Mouse (Mus musculus): ENCODE data around the gene Fcho2. TPM values are rescaled to one million over a fixed set of nuclear protein-coding genes. Genes with fewer than 3 reads are reported as not detected.

Gene Fcho2
- polyA plus RNA-seq, 1 experiment from 2014 or later: 16.6 TPM

GRCm38 (mm10) chr13:98700661-98701308, 114.5 kb downstream of the Fcho2 start:
- no peaks in the 10 kb centered on the region for H3K9me3 ChIP-seq (ENCODE audit: low read length)
- no peak for ATAC-seq
- H3K4me1 ChIP-seq (ENCODE audit: insufficient read depth): 0 out of 2 replicates have a peak, but pooled peaks cover under 1% of the 10 kb centered on the region
- no peak overlapping the region for H3K4me3 ChIP-seq (ENCODE audit: low read depth, low read length)
- WGBS (ENCODE audit: insufficient replicate concordance): 71% methylated on average over 10 of the region's 10 CpGs
- H3K36me3 ChIP-seq (replicated peaks; ENCODE audit: insufficient read depth, low read length): no peaks in the 10 kb centered on the region
- H3K9ac ChIP-seq (replicated peaks): no peak overlapping the region
- H3K27ac ChIP-seq (ENCODE audit: low read depth): no peak overlapping the region
- 0 out of 2 replicates have a peak, but pooled peaks cover 3% of the 10 kb centered on the region for H3K27me3 ChIP-seq (ENCODE audit: insufficient read depth, low read length)
- H3K4me2 ChIP-seq (ENCODE audit: low read depth, low read length): no peak overlapping the region
- TF ChIP-seq CTCF (IDR thresholded peaks at IDR 0.05; ENCODE audit: low read depth) (no peak), EP300 (IDR thresholded peaks at IDR 0.05; ENCODE audit: low read depth) (no peak)
- no peak for DNase-seq

DNA sequence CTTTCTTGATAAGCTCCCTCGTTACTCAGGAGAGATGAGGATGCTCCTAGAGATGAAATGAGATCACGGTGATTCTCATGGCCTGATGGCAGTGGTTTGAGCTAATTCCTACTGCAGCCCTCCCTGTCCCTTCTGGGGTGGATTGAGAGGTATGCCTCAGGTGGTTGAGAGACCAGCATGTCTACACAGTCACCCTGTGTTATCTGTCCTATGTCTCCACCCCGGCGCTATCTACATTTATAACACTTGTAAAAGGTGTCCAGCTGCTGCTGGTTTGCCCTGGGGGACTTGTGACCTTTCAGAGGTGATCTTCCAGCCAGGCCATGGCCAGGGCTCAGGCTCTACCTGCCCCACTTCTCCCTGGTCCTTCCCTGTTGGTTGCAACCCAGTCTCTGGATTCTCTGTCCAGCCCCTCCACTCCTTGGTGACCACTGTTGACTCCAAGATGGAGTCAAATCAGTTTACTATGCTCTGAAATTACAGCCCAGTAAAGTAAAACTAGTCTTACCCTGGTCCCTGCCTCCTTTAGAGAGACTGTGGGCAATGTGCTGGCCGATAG, 115.2 kb downstream of the Fcho2 start:
- H3K36me3 ChIP-seq (replicated peaks; ENCODE audit: insufficient read depth, low read length): no peaks in the 10 kb centered on the region
- 0 out of 2 replicates have a peak, but pooled peaks cover 5% of the 10 kb centered on the region for H3K27me3 ChIP-seq (ENCODE audit: insufficient read depth, low read length)
- peaks cover 4% of the 10 kb centered on the region; the same call in 1 of the 2 replicates for H3K4me1 ChIP-seq (ENCODE audit: insufficient read depth)
- no peaks in the 10 kb centered on the region for H3K9me3 ChIP-seq (ENCODE audit: low read length)
- no peak overlapping the region for H3K9ac ChIP-seq (replicated peaks)
- ATAC-seq (no peak), DNase-seq (no peak)
- H3K27ac ChIP-seq (ENCODE audit: low read depth): no peak overlapping the region
- 63% methylated on average over 5 of the region's 5 CpGs for WGBS (ENCODE audit: insufficient replicate concordance)
- no peak overlapping the region for H3K4me2 ChIP-seq (ENCODE audit: low read depth, low read length)
- H3K4me3 ChIP-seq (ENCODE audit: low read depth, low read length): no peak overlapping the region
- TF ChIP-seq EP300 (IDR thresholded peaks at IDR 0.05; ENCODE audit: low read depth) (no peak), CTCF (IDR thresholded peaks at IDR 0.05; ENCODE audit: low read depth) (no peak)

- 53% methylated on average over 14 of the region's 14 CpGs for WGBS (ENCODE audit: insufficient replicate concordance)
- H3K9ac ChIP-seq (replicated peaks): no peak overlapping the region
- TF ChIP-seq EP300 (IDR thresholded peaks at IDR 0.05; ENCODE audit: low read depth) (no peak), CTCF (IDR thresholded peaks at IDR 0.05; ENCODE audit: low read depth) (no peak)
- H3K9me3 ChIP-seq (ENCODE audit: low read length): no peaks in the 10 kb centered on the region
- no peak for DNase-seq
- 0 out of 2 replicates have a peak, but pooled peaks cover 11% of the 10 kb centered on the region for H3K27me3 ChIP-seq (ENCODE audit: insufficient read depth, low read length)
- peaks cover 9% of the 10 kb centered on the region; the same call in 1 of the 2 replicates for H3K4me1 ChIP-seq (ENCODE audit: insufficient read depth)
- H3K4me2 ChIP-seq (ENCODE audit: low read depth, low read length): no peak overlapping the region
- H3K36me3 ChIP-seq (replicated peaks; ENCODE audit: insufficient read depth, low read length): no peaks in the 10 kb centered on the region
- no peak overlapping the region for H3K4me3 ChIP-seq (ENCODE audit: low read depth, low read length)
- ATAC-seq: no peak
- no peak overlapping the region for H3K27ac ChIP-seq (ENCODE audit: low read depth)
These were observed 116.1 kb downstream of the Fcho2 start for GRCm38 (mm10) chr13:98699051-98699744.

GRCm38 (mm10) chr13:98696716-98697115, 118.5 kb downstream of the Fcho2 start:
- no peak overlapping the region for H3K4me3 ChIP-seq (ENCODE audit: low read depth, low read length)
- no peak for DNase-seq
- H3K9ac ChIP-seq (replicated peaks): no peak overlapping the region
- WGBS (ENCODE audit: insufficient replicate concordance): 84% methylated on average over 3 of the region's 3 CpGs
- H3K9me3 ChIP-seq (ENCODE audit: low read length): no peaks in the 10 kb centered on the region
- H3K4me1 ChIP-seq (ENCODE audit: insufficient read depth): peaks cover 9% of the 10 kb centered on the region; the same call in 1 of the 2 replicates
- TF ChIP-seq CTCF (IDR thresholded peaks at IDR 0.05; ENCODE audit: low read depth) (no peak), EP300 (IDR thresholded peaks at IDR 0.05; ENCODE audit: low read depth) (no peak)
- no peak for ATAC-seq
- H3K27ac ChIP-seq (ENCODE audit: low read depth): no peak overlapping the region
- no peaks in the 10 kb centered on the region for H3K36me3 ChIP-seq (replicated peaks; ENCODE audit: insufficient read depth, low read length)
- H3K27me3 ChIP-seq (ENCODE audit: insufficient read depth, low read length): 0 out of 2 replicates have a peak, but pooled peaks cover 11% of the 10 kb centered on the region
- no peak overlapping the region for H3K4me2 ChIP-seq (ENCODE audit: low read depth, low read length)

- peak overlapping the region; percentile 72 for H3K4me2 ChIP-seq (ENCODE audit: low read depth, low read length)
- peak; percentile 52; the same call in 1 of the 2 replicates for TF ChIP-seq EP300 (IDR thresholded peaks at IDR 0.05; ENCODE audit: low read depth)
- no peak for TF ChIP-seq CTCF (IDR thresholded peaks at IDR 0.05; ENCODE audit: low read depth)
- H3K4me1 ChIP-seq (ENCODE audit: insufficient read depth): peaks cover 9% of the 10 kb centered on the region; the same call in 1 of the 2 replicates
- H3K27ac ChIP-seq (ENCODE audit: low read depth): no peak overlapping the region
- no peaks in the 10 kb centered on the region for H3K9me3 ChIP-seq (ENCODE audit: low read length)
- no peaks in the 10 kb centered on the region for H3K36me3 ChIP-seq (replicated peaks; ENCODE audit: insufficient read depth, low read length)
- ATAC-seq: peak; percentile 93
- 34% methylated on average over 2 of the region's 2 CpGs for WGBS (ENCODE audit: insufficient replicate concordance)
- no peak overlapping the region; the same call in 1 of the 2 replicates for H3K9ac ChIP-seq (replicated peaks)
- peak; percentile 73 for DNase-seq
- 0 out of 2 replicates have a peak, but pooled peaks cover 11% of the 10 kb centered on the region for H3K27me3 ChIP-seq (ENCODE audit: insufficient read depth, low read length)
- H3K4me3 ChIP-seq (ENCODE audit: low read depth, low read length): peak overlapping the region; percentile 37; the same call in 1 of the 2 replicates
These were observed 119.7 kb downstream of the Fcho2 start for GRCm38 (mm10) chr13:98695546-98695945.

Data from liver, postnatal 0 days (tissue).